Mouse (Mus musculus) limb, embryonic 11.5 days (tissue): ENCODE measurements around the gene Trmt61a. TPM values are rescaled to one million over a fixed set of nuclear protein-coding genes. Genes with fewer than 3 reads are reported as not detected.

Source experiments
- ATAC-seq: fragments of 200-750 bp; cut with Nextera tagmentation; 2 replicates; pipeline ENCODE4 v1.8.0; 2017; ENCODE audit warnings: low read depth; ENCODE audit not compliant: insufficient number of reproducible peaks, low FRiP score, low TSS enrichment
- DNase-seq: peaks from one replicate; pipeline ENCODE4 v3.0.0-alpha.2; 2015; ENCODE audit warnings: low spot score
- H3K27ac ChIP-seq: fragments of 300-500 bp; sonication (generic); replicated peaks from 2 replicates; pipeline ENCODE4 v1.5.1; 2014; ENCODE audit warnings: low read depth, mild to moderate bottlenecking, low read length
- H3K27me3 ChIP-seq: fragments of 300-500 bp; sonication (generic); 2 replicates; pipeline ENCODE4 v1.6.1; 2014; ENCODE audit warnings: mild to moderate bottlenecking, low read length, mixed read lengths; ENCODE audit not compliant: control insufficient read depth, insufficient read depth
- H3K36me3 ChIP-seq: fragments of 300-500 bp; sonication (generic); 2 replicates; pipeline ENCODE4 v1.6.1; 2014; ENCODE audit warnings: mild to moderate bottlenecking, low read length, moderate library complexity, mixed read lengths; ENCODE audit not compliant: control insufficient read depth, insufficient read depth
- H3K4me1 ChIP-seq: fragments of 300-500 bp; sonication (generic); 2 replicates; pipeline ENCODE4 v1.6.1; 2014; ENCODE audit warnings: low read length, mixed read lengths; ENCODE audit not compliant: control insufficient read depth, insufficient read depth
- H3K4me2 ChIP-seq: fragments of 300-500 bp; sonication (generic); 2 replicates; pipeline ENCODE4 v1.6.1; 2014; ENCODE audit warnings: low read depth, mild to moderate bottlenecking, moderate library complexity; ENCODE audit not compliant: severe bottlenecking
- H3K4me3 ChIP-seq: fragments of 300-500 bp; sonication (generic); 2 replicates; pipeline ENCODE4 v1.5.1; 2014; ENCODE audit warnings: low read depth, low read length
- H3K9ac ChIP-seq: fragments of 300-500 bp; sonication (generic); 2 replicates; pipeline ENCODE4 v1.6.1; 2014; ENCODE audit warnings: mild to moderate bottlenecking, low read length
- H3K9me3 ChIP-seq: fragments of 300-500 bp; sonication (generic); 2 replicates; pipeline ENCODE4 v1.6.1; 2016; ENCODE audit warnings: low read length; ENCODE audit not compliant: control insufficient read depth
- whole genome bisulfite sequencing: fragments of 180-500 bp; shearing (Covaris S2); extraction: QIAGEN DNeasy Blood & Tissue Kit; methylation state at CpG from one replicate; pipeline ENCODE4 v1.1.7; 2014; 5-methylcytosine and 5-hydroxymethylcytosine counted together
- polyA plus RNA-seq: library from polyadenylated mRNA; unstranded; fragments of >200 nt; fragmentation: Nextera tagmentation; extraction: Ambion mirVana; gene quantifications from 2 replicates; pipeline ENCODE4 v1.2.1, GENCODE M21; 2014

Gene Trmt61a
- polyA plus RNA-seq, 1 experiment from 2014 or later: 7.4 TPM

GRCm38 (mm10) chr12:111720222-111720621 is 42.3 kb downstream of the Trmt61a start:
- H3K4me2 ChIP-seq: no peak overlapping the region
- H3K9ac ChIP-seq: no peak overlapping the region
- H3K27me3 ChIP-seq: no peaks in the 10 kb centered on the region
- no peak overlapping the region for H3K27ac ChIP-seq
- H3K9me3 ChIP-seq: no peaks in the 10 kb centered on the region
- no peak overlapping the region for H3K4me3 ChIP-seq
- no peak for ATAC-seq
- WGBS: 85% methylated on average over 4 of the region's 4 CpGs
- H3K36me3 ChIP-seq: peaks cover 2% of the 10 kb centered on the region; the same call in 1 of the 2 replicates
- DNase-seq: no peak
- H3K4me1 ChIP-seq: no peaks in the 10 kb centered on the region

- ATAC-seq: no peak
- Histone ChIP-seq H3K9ac (no peak overlapping the region), H3K4me1 (no peaks in the 10 kb centered on the region), H3K36me3 (peaks cover 2% of the 10 kb centered on the region; the same call in 1 of the 2 replicates), H3K4me3 (no peak overlapping the region), H3K27me3 (no peaks in the 10 kb centered on the region), H3K4me2 (no peak overlapping the region), H3K27ac (no peak overlapping the region), H3K9me3 (no peaks in the 10 kb centered on the region)
- DNase-seq: peak; percentile 51
- 77% methylated on average over 9 of the region's 9 CpGs for WGBS
These were observed 44.7 kb downstream of the Trmt61a start for GRCm38 (mm10) chr12:111722654-111723053.

- no peaks in the 10 kb centered on the region for H3K4me1 ChIP-seq
- no peak overlapping the region for H3K4me3 ChIP-seq
- peak; percentile 35; the same call in 1 of the 2 replicates for ATAC-seq
- no peak for DNase-seq
- 75% methylated on average over 6 of the region's 6 CpGs for WGBS
- H3K36me3 ChIP-seq: peaks cover 2% of the 10 kb centered on the region; the same call in 1 of the 2 replicates
- no peaks in the 10 kb centered on the region for H3K9me3 ChIP-seq
- H3K9ac ChIP-seq: no peak overlapping the region
- H3K27ac ChIP-seq: no peak overlapping the region
- no peaks in the 10 kb centered on the region for H3K27me3 ChIP-seq
- no peak overlapping the region for H3K4me2 ChIP-seq
These were observed 46.9 kb downstream of the Trmt61a start for GRCm38 (mm10) chr12:111724638-111725337.

- ATAC-seq (no peak), DNase-seq (no peak)
- WGBS: 79% methylated on average over 12 of the region's 12 CpGs
- Histone ChIP-seq H3K27ac (no peak overlapping the region), H3K27me3 (no peaks in the 10 kb centered on the region), H3K4me3 (no peak overlapping the region), H3K36me3 (peaks cover 2% of the 10 kb centered on the region; the same call in 1 of the 2 replicates), H3K4me1 (no peaks in the 10 kb centered on the region), H3K9me3 (no peaks in the 10 kb centered on the region), H3K9ac (no peak overlapping the region), H3K4me2 (no peak overlapping the region)
These were observed 47.6 kb downstream of the Trmt61a start for GRCm38 (mm10) chr12:111725338-111726121.

- Histone ChIP-seq H3K27me3 (no peaks in the 10 kb centered on the region), H3K9ac (no peak overlapping the region), H3K9me3 (no peaks in the 10 kb centered on the region), H3K36me3 (peaks cover 2% of the 10 kb centered on the region; the same call in 1 of the 2 replicates), H3K4me1 (no peaks in the 10 kb centered on the region), H3K4me2 (no peak overlapping the region), H3K27ac (no peak overlapping the region), H3K4me3 (no peak overlapping the region)
- DNase-seq (no peak), ATAC-seq (no peak)
- WGBS: 71% methylated on average over 4 of the region's 4 CpGs
These were observed 48.2 kb downstream of the Trmt61a start for GRCm38 (mm10) chr12:111726122-111726463.

- H3K27me3 ChIP-seq: no peaks in the 10 kb centered on the region
- H3K9me3 ChIP-seq: no peaks in the 10 kb centered on the region
- no peak overlapping the region for H3K4me2 ChIP-seq
- peaks cover 2% of the 10 kb centered on the region; the same call in 1 of the 2 replicates for H3K36me3 ChIP-seq
- H3K9ac ChIP-seq: no peak overlapping the region
- DNase-seq (no peak), ATAC-seq (no peak)
- no peak overlapping the region for H3K27ac ChIP-seq
- 93% methylated on average over 1 of the region's 1 CpGs for WGBS
- H3K4me3 ChIP-seq: no peak overlapping the region
- 0 out of 2 replicates have a peak, but pooled peaks cover 3% of the 10 kb centered on the region for H3K4me1 ChIP-seq
These were observed 50.1 kb downstream of the Trmt61a start for GRCm38 (mm10) chr12:111727956-111728355.

- whole genome bisulfite sequencing: 33% methylated on average over 30 of the region's 30 CpGs
- Histone ChIP-seq H3K9ac (no peak overlapping the region), H3K27ac (no peak overlapping the region), H3K4me3 (no peak overlapping the region), H3K4me1 (0 out of 2 replicates have a peak, but pooled peaks cover 3% of the 10 kb centered on the region), H3K27me3 (no peaks in the 10 kb centered on the region), H3K4me2 (peak overlapping the region; percentile 17; the same call in 1 of the 2 replicates), H3K9me3 (no peaks in the 10 kb centered on the region), H3K36me3 (no peaks in the 10 kb centered on the region)
- no peak for ATAC-seq
- peak; percentile 92 for DNase-seq
These were observed 54.2 kb downstream of the Trmt61a start for GRCm38 (mm10) chr12:111731822-111732807.

- ATAC-seq (no peak), DNase-seq (no peak)
- 61% methylated on average over 5 of the region's 5 CpGs for WGBS
- no peaks in the 10 kb centered on the region for H3K36me3 ChIP-seq
- no peaks in the 10 kb centered on the region for H3K9me3 ChIP-seq
- no peak overlapping the region for H3K27ac ChIP-seq
- 0 out of 2 replicates have a peak, but pooled peaks cover 3% of the 10 kb centered on the region for H3K4me1 ChIP-seq
- H3K4me2 ChIP-seq: no peak overlapping the region
- no peak overlapping the region for H3K4me3 ChIP-seq
- no peaks in the 10 kb centered on the region for H3K27me3 ChIP-seq
- H3K9ac ChIP-seq: no peak overlapping the region
These were observed 55.0 kb downstream of the Trmt61a start for GRCm38 (mm10) chr12:111732921-111733320.
